Mouse (Mus musculus) ovary, adult 18-20 months (tissue): Measurements from ENCODE around the gene Tmem240.
"Not testable (repeated sequence)": the region's sequence is repeated elsewhere in the genome, so short reads cannot be mapped to it uniquely, and the experiment has no call there.

Experiments
- DNase-seq: peaks from one replicate; pipeline ENCODE4 v3.0.0; 2022; ENCODE audit warnings: low spot score, mixed read lengths

The Tmem240 gene

DNA sequence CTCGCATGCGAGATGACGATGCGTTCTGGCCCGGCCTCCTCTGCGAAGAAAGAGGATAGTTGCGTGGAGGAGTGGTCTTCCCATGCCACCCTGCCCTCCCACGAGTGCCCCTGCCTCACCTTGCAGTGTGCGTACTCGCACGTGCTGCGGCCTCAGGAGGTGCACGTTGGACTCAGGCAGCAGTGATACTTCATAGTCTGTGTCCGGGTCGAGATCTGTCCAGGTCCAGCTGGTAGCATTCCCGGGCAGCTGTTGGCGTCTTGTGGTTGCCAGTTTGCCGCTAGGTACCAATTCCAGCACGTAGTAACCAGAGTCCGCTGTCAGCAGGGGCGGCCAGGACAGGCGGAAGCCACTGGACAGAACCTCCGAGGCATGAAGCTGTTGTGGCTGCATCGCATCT lies 36.0 kb downstream of the Tmem240 start:
- DNase-seq, result no peak

- DNase-seq, result no peak
These were observed 37.1 kb downstream of the Tmem240 start for GRCm38 (mm10) chr4:155771706-155772105.

GRCm38 (mm10) chr4:155772786-155773185 lies 38.2 kb downstream of the Tmem240 start:
- no peak for DNase-seq

DNA sequence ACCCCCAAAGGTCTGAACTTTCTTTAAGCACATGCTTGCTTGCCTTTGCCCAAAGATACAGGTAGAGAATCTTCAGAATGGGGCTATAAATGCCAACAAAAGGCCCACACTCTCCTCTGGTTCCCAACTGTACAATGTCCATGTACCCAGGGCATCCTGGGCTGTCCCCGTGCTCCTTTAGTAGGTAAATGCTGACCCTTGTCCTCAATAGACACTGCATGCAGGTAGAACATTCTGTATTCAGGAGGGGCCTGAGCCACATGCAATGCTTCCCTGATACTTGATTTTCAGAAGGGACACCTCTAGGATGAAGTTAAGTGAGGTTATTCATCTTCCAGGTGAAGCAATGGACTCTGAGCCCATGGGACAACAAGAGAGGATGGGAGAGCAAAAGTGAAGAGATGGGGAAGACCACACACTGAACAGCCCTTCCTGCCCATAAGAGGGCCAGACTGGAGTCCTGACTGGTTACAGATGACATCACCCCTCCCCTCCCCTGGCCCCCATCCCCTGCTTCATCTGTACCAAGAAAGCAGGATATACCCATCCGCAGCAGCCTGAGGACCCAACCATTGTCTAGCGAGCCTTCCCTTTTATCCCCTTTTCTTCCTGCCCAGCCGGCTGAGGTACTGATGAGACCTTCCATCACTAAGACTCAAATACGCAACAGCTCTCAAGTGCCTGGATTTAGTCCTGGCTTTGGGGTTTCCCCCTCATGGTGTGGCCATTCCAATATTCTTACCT lies 38.9 kb downstream of the Tmem240 start:
- no peak for DNase-seq

DNA sequence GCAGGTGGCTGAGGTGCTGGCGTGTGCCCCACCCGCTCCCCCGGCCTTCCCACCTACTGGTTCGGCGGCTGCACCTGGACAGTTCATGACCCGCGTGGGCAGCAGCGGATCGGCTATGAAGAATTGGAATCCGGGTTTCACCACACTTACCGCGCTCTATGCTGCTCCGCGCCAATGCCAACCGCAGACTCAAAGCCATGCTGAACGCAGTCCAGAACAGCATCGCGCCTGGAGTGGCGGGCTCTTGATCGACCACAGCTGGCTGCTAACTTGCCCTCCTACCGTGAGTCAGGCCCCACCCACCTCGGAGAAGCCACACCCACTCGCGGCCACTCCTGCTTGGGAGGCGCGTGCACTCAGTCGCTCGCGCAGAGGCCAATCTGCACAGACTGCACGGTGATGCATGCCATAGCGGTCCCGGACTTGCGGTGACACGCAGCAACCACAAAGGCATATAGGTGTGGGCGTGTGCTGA lies 39.7 kb downstream of the Tmem240 start, which contains the start of gene Vwa1:
Vwa1 (minus strand) TSS at position 419 of the 475 bp plus-strand sequence.
- DNase-seq, result peak; percentile 81

- peak; percentile 28 for DNase-seq
These were observed 40.6 kb downstream of the Tmem240 start for GRCm38 (mm10) chr4:155774971-155775740.

DNA sequence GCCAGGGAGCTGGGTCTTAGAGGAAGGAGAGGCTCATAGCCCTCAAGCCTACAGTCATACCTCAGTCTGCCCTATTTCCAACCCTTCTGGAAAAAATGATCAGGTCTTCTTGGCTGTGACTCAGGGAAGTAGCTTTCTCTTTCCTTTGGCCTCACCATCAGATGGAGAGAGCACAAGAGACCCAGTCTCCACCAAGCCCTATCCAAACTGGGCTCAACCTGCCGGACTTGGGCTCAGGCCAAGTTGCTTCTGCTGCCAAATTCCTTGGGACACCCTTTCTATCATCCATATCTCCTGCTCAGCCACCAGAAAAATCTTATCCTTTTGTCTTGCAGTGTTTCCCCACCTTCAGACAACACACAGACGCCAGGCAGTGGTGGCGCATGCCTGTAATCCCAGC lies 41.3 kb downstream of the Tmem240 start:
- DNase-seq, result no peak

GRCm38 (mm10) chr4:155776704-155777335 lies 42.2 kb downstream of the Tmem240 start:
- DNase-seq, result no peak

DNA sequence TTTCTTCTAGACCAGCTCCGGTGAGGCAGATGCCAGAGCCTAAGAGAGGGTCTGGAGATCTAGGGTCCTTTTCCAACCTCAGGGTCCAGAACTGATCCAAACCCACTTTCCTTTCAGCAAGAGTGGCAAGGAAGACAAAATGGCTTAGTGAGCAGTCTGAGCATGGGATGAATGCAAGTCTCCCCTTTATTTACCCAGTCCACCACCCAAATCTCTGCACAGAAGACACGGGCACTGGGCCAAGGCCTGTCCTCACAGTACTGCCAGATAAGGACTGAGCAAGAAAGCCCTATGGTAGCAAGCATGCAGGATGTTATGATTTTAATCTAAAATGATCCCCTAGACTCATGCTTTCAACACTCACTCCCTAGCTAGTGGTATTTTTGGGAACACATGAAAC lies 43.2 kb downstream of the Tmem240 start:
- peak; percentile 52 for DNase-seq

DNA sequence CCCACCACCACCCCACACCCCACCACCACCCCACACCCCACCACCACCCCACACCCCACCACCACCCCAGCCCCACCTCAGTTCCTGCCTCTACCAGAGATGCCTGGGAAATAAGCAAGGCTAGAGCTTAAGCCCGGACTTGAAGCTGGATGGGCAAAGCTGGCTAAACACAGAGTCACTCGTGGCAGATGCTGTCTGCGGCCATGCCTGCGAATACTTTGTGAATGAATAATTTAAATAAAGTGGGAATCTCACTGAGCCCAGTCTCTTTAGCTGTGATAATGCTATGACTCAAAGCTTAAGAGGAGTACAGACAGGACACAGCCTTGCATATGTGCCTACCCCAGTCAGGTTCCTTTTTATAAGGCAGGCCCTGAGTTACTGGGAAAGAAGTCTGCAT lies 44.9 kb downstream of the Tmem240 start:
- DNase-seq, result no peak

- DNase-seq, result peak; percentile 50
These were observed 46.3 kb downstream of the Tmem240 start for GRCm38 (mm10) chr4:155780895-155781294.

DNA sequence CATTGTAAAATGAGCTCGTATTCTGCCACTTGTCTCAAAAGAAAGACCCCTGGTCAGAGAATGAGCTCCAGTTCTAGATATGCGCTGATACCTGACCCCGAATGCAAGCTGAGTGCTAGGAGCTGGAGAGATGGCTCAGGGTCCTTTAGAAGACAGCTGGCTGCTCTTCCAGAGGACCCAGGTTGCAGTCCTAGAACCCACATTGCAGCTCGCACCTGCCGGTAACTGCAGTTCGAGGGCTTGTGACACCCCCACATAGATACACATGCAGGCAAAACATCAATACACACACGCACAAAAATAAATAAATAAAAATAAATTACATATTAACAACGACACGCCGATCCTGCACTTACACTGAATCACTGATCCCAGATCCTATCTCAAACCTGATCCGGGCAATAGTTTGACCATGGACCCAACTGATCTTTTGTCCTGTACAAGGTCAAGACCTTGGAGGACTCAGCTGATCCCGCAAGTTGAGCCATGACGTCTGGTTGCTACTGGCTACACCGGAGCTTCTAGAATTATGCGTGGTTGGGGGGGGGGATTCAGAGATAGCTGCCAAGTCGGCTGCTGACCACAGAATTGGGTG lies 49.0 kb downstream of the Tmem240 start:
- DNase-seq, result no peak

GRCm38 (mm10) chr4:155784081-155784701 lies 49.6 kb downstream of the Tmem240 start:
- peak; percentile 77 for DNase-seq

DNA sequence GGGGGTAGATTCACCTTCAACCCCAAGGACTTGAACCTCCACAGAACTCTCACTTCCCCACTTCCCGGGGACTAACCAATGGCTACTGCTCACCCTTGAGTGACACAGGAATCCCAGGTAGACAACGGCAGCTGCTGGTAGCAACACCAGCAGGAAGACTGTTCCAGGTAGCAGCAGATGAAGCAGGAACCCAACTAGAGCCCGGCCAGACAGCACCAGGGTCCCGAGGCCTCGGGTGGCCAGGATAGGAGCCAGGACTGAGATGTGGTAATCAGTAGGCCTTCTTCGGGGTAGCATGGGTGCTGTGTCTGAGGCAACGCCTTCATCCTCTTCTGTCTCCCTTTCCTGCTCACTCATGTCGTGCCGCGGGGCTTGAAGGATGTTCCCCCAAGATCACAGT lies 50.6 kb downstream of the Tmem240 start:
- no peak for DNase-seq

DNA sequence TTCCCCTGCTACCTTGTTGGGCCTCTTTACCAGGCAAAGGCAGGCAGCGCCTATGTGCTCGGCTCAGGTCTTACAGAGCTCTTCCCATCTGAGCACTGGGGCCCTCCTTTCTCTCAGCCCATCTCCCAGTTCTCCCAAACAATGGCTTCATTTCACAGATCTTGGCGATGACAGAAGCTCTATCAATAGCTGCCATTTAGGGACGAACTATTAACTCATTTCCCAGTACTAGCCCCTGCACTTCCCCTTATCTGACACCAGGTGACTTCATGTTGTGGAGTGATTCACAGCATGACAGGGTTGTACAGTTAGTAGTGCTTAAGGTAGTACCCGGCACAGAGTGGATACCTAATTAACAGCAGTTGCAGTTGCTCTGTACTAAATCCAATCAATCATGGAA lies 51.2 kb downstream of the Tmem240 start, which contains the start of gene Tmem88b:
Tmem88b (minus strand) TSS at position 56 of the 400 bp plus-strand sequence.
- DNase-seq, result no peak

DNA sequence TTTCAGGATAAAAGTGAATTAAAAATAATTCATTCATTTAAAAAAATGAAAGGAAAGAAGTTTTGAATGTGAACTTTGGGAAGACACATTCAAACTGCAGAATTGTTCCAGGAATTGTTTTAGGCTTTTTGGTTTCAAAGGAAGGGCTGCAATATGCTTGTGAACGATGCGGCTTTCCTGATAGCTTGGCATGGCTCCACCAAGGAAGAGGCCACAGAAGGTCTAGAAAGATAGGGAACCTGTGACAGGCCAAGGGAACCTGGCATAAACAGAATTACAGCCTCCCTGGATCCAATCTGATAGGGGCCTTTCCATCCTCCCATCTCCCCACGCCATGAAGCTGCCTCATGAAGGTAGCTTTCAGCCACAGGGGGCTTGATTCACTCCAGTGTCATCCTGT lies 53.7 kb downstream of the Tmem240 start:
- no peak for DNase-seq

- DNase-seq, result not testable (repeated sequence)
These were observed 54.2 kb downstream of the Tmem240 start for GRCm38 (mm10) chr4:155788833-155789232.

DNA sequence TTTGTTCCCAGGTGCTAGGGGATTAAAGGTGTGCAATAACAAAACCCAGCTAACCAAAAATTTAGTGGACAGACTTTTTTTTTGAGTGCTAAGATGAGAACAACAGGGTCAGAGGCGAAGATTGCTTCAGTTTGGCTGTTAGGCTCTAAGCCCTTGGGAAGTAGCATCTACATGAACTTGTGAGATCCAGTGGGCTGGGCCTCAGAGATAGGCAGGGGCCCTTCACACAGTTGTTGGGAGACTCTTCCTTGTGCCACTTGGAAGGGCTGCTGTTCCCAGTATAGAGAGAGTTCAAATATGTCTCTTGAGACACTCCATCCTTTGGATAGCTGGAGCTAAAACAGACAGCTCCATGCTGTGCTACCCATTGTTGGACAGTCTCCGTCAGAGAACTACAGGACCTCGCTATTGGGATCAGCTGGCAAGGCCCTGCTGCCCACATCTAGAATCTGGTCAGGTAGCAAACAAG lies 55.5 kb downstream of the Tmem240 start, which contains the start of gene Ankrd65:
Ankrd65 (plus strand) TSS at position 419 of the 469 bp plus-strand sequence.
- DNase-seq, result no peak
